Mouse (Mus musculus) E14TG2a.4 (cell line): ENCODE data around the gene Samsn1.

ENCODE experiments used
- CTCF ChIP-seq: conservative IDR thresholded peaks from 2 replicates; pipeline ENCODE4 v1.5.1; 2014; ENCODE audit warnings: low read length
- NANOG ChIP-seq: IDR thresholded peaks from 2 replicates; pipeline ENCODE4 v1.6.1; 2014; ENCODE audit warnings: borderline replicate concordance, low read length, mixed read lengths

- TF ChIP-seq CTCF (no peak), NANOG (no peak)
Measured at GRCm38 (mm10) chr16:75903028-75903427, 119.1 kb downstream of the Samsn1 start.
